Mouse (Mus musculus) frontal cortex, postnatal 10 days (tissue): ENCODE results near the gene Pank3.
"Not testable (repeated sequence)": the region's sequence is repeated elsewhere in the genome, so short reads cannot be mapped to it uniquely, and the experiment has no call there.

ENCODE experiments used
- DNase-seq, 2 experiments: peaks; one replicate each; pipeline ENCODE4 v3.0.0; 2022; ENCODE audit warnings: low spot score in 2 of 2, mixed read lengths in 1 of 2

Gene Pank3

GRCm38 (mm10) chr11:35840806-35841205, 71.5 kb downstream of the Pank3 start:
- not testable (repeated sequence) for DNase-seq
